Mouse (Mus musculus): ENCODE measurements around the gene Pycard. TPM values are rescaled to one million over a fixed set of nuclear protein-coding genes. Genes with fewer than 3 reads are reported as not detected.
A peak's percentile ranks its signal among the peaks of the same experiment; 100 is the strongest.

Gene Pycard
- polyA plus RNA-seq, 1 experiment from 2014 or later, result 6.7 TPM

DNA sequence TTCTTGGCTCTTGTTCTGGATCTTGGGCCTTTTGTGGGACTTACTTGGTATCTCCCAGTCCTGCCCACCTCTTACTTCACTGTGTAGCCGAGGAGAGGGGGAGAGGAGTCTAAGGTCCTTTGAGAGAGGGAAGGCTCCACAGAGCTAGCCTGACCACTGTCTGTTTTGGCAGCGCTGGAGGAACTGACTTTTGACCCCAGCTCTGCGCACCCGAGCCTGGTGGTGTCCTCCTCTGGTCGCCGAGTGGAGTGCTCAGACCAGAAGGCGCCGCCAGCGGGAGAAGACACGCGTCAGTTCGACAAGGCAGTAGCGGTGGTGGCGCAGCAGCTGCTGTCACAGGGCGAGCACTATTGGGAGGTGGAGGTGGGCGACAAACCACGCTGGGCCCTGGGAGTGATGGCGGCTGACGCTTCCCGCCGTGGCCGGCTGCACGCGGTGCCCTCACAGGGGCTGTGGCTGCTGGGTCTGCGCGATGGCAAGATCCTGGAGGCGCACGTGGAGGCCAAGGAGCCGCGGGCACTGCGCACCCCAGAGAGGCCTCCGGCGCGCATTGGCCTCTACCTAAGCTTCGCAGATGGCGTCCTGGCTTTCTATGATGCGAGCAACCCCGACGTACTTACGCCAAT lies 16.2 kb upstream of the Pycard start:
- Histone ChIP-seq H3K9ac (ENCODE audit: low read length) (no peak overlapping the region), H3K9me3 (ENCODE audit: control insufficient read depth, low read length) (no peaks in the 10 kb centered on the region), H3K4me3 (ENCODE audit: low read depth, low read length) (no peak overlapping the region), H3K4me1 (ENCODE audit: control insufficient read depth, insufficient read depth, low read length) (peaks cover 3% of the 10 kb centered on the region; the same call in 1 of the 2 replicates), H3K27me3 (ENCODE audit: control insufficient read depth, insufficient read depth, low read length) (no peaks in the 10 kb centered on the region), H3K4me2 (ENCODE audit: low read depth, severe bottlenecking) (no peak overlapping the region; the same call in 1 of the 2 replicates), H3K27ac (replicated peaks; ENCODE audit: low read depth, low read length) (no peak overlapping the region), H3K36me3 (ENCODE audit: control insufficient read depth, insufficient read depth, low read length) (no peaks in the 10 kb centered on the region)
- ATAC-seq (ENCODE audit: insufficient number of reproducible peaks, low FRiP score, low TSS enrichment, low read depth) (no peak), DNase-seq (ENCODE audit: low spot score) (no peak)
- WGBS, result 50% methylated on average over 40 of the region's 40 CpGs

GRCm38 (mm10) chr7:128006193-128006592 lies 12.5 kb upstream of the Pycard start:
- Histone ChIP-seq H3K4me2 (ENCODE audit: low read depth, severe bottlenecking) (no peak overlapping the region), H3K27me3 (ENCODE audit: control insufficient read depth, insufficient read depth, low read length) (no peaks in the 10 kb centered on the region), H3K36me3 (ENCODE audit: control insufficient read depth, insufficient read depth, low read length) (no peaks in the 10 kb centered on the region), H3K27ac (replicated peaks; ENCODE audit: low read depth, low read length) (no peak overlapping the region), H3K4me3 (ENCODE audit: low read depth, low read length) (no peak overlapping the region), H3K4me1 (ENCODE audit: control insufficient read depth, insufficient read depth, low read length) (peaks cover 13% of the 10 kb centered on the region; the same call in 1 of the 2 replicates), H3K9ac (ENCODE audit: low read length) (no peak overlapping the region), H3K9me3 (ENCODE audit: control insufficient read depth, low read length) (no peaks in the 10 kb centered on the region)
- ATAC-seq (ENCODE audit: insufficient number of reproducible peaks, low FRiP score, low TSS enrichment, low read depth), result no peak
- WGBS, result 80% methylated on average over 7 of the region's 7 CpGs
- DNase-seq (ENCODE audit: low spot score), result no peak

- no peak overlapping the region for H3K4me3 ChIP-seq (ENCODE audit: low read depth, low read length)
- peak overlapping the region; percentile 47; the same call in 1 of the 2 replicates for H3K9ac ChIP-seq (ENCODE audit: low read length)
- ATAC-seq (ENCODE audit: insufficient number of reproducible peaks, low FRiP score, low TSS enrichment, low read depth) (peak; percentile 59; the same call in 1 of the 2 replicates), DNase-seq (ENCODE audit: low spot score) (peak; percentile 69)
- no peaks in the 10 kb centered on the region for H3K9me3 ChIP-seq (ENCODE audit: control insufficient read depth, low read length)
- WGBS, result 17% methylated on average over 35 of the region's 35 CpGs
- peaks cover 13% of the 10 kb centered on the region; the same call in 1 of the 2 replicates for H3K4me1 ChIP-seq (ENCODE audit: control insufficient read depth, insufficient read depth, low read length)
- no peak overlapping the region for H3K27ac ChIP-seq (replicated peaks; ENCODE audit: low read depth, low read length)
- no peaks in the 10 kb centered on the region for H3K27me3 ChIP-seq (ENCODE audit: control insufficient read depth, insufficient read depth, low read length)
- H3K36me3 ChIP-seq (ENCODE audit: control insufficient read depth, insufficient read depth, low read length), result no peaks in the 10 kb centered on the region
- H3K4me2 ChIP-seq (ENCODE audit: low read depth, severe bottlenecking), result peak overlapping the region; percentile 42
Observed at GRCm38 (mm10) chr7:128004487-128005362, 11.1 kb upstream of the Pycard start.

GRCm38 (mm10) chr7:128004150-128004486 lies 10.5 kb upstream of the Pycard start:
- WGBS, result 65% methylated on average over 5 of the region's 5 CpGs
- peaks cover 13% of the 10 kb centered on the region; the same call in 1 of the 2 replicates for H3K4me1 ChIP-seq (ENCODE audit: control insufficient read depth, insufficient read depth, low read length)
- no peak overlapping the region for H3K9ac ChIP-seq (ENCODE audit: low read length)
- no peaks in the 10 kb centered on the region for H3K27me3 ChIP-seq (ENCODE audit: control insufficient read depth, insufficient read depth, low read length)
- H3K27ac ChIP-seq (replicated peaks; ENCODE audit: low read depth, low read length), result no peak overlapping the region
- no peaks in the 10 kb centered on the region for H3K9me3 ChIP-seq (ENCODE audit: control insufficient read depth, low read length)
- peak overlapping the region; percentile 42; the same call in 1 of the 2 replicates for H3K4me2 ChIP-seq (ENCODE audit: low read depth, severe bottlenecking)
- DNase-seq (ENCODE audit: low spot score), result no peak
- H3K36me3 ChIP-seq (ENCODE audit: control insufficient read depth, insufficient read depth, low read length), result no peaks in the 10 kb centered on the region
- H3K4me3 ChIP-seq (ENCODE audit: low read depth, low read length), result no peak overlapping the region
- ATAC-seq (ENCODE audit: insufficient number of reproducible peaks, low FRiP score, low TSS enrichment, low read depth), result peak; percentile 53; the same call in 1 of the 2 replicates

- Histone ChIP-seq H3K4me3 (ENCODE audit: low read depth, low read length) (no peak within 1 kb of the TSS), H3K27me3 (ENCODE audit: control insufficient read depth, insufficient read depth, low read length) (no peaks in the 10 kb centered on the region), H3K9me3 (ENCODE audit: control insufficient read depth, low read length) (no peaks in the 10 kb centered on the region), H3K9ac (ENCODE audit: low read length) (peak within 1 kb of the TSS; percentile 47; the same call in 1 of the 2 replicates), H3K27ac (replicated peaks; ENCODE audit: low read depth, low read length) (no peak within 1 kb of the TSS), H3K4me1 (ENCODE audit: control insufficient read depth, insufficient read depth, low read length) (peaks cover 13% of the 10 kb centered on the region; the same call in 1 of the 2 replicates), H3K4me2 (ENCODE audit: low read depth, severe bottlenecking) (peak within 1 kb of the TSS; percentile 42), H3K36me3 (ENCODE audit: control insufficient read depth, insufficient read depth, low read length) (no peaks in the 10 kb centered on the region)
- no peak for DNase-seq (ENCODE audit: low spot score)
- 93% methylated on average over 2 of the region's 2 CpGs for WGBS
- ATAC-seq (ENCODE audit: insufficient number of reproducible peaks, low FRiP score, low TSS enrichment, low read depth), result no peak
Observed at GRCm38 (mm10) chr7:128003688-128004087, 10.0 kb upstream of the Pycard start, which contains the start of gene Trim72. Gene Trim72, plus strand, starts transcription at chr7:128003949.

- Histone ChIP-seq H3K36me3 (ENCODE audit: control insufficient read depth, insufficient read depth, low read length) (no peaks in the 10 kb centered on the region), H3K27me3 (ENCODE audit: control insufficient read depth, insufficient read depth, low read length) (no peaks in the 10 kb centered on the region), H3K4me3 (ENCODE audit: low read depth, low read length) (no peak overlapping the region), H3K9ac (ENCODE audit: low read length) (no peak overlapping the region), H3K27ac (replicated peaks; ENCODE audit: low read depth, low read length) (no peak overlapping the region), H3K4me2 (ENCODE audit: low read depth, severe bottlenecking) (no peak overlapping the region), H3K9me3 (ENCODE audit: control insufficient read depth, low read length) (no peaks in the 10 kb centered on the region), H3K4me1 (ENCODE audit: control insufficient read depth, insufficient read depth, low read length) (peaks cover 13% of the 10 kb centered on the region; the same call in 1 of the 2 replicates)
- DNase-seq (ENCODE audit: low spot score) (no peak), ATAC-seq (ENCODE audit: insufficient number of reproducible peaks, low FRiP score, low TSS enrichment, low read depth) (no peak)
- WGBS, result 83% methylated on average over 6 of the region's 6 CpGs
Observed at GRCm38 (mm10) chr7:128003098-128003497, 9.4 kb upstream of the Pycard start.

DNA sequence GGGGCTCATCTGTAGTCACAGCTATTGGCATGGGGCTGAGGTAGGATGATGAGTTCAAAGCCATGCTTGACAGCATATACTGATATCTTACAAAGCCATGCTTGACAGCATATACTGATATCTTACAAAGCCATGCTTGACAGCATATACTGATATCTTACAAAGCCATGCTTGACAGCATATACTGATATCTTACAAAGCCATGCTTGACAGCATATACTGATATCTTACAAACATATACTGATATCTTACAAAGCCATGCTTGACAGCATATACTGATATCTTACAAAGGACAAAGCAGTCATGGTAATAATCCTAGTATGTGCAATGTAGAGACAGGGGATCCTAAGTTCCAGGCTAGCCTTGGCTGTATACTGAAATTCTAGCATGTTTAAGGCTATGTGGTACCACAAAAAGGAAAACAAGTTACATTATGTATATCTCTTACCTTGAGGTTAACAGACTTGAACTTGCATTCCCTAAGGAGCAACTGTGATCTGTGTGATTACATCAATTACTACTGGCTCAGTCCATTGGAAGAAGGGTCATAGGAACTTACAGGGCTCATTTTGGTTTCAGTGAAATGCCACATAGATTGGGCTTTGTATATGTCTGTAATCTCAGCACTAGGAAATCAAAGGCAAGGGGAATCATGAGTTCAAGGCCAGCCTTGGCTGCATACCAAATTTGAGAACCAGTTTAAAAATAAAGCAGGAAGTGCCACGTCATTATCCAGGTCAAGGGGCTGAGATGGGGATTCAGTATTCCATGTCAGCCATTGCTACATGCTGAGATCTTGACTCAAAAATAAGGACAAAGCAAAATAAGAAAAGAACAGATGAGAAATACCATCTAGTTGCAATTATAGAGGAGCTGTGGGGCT lies 6.6 kb upstream of the Pycard start:
- Histone ChIP-seq H3K9me3 (ENCODE audit: control insufficient read depth, low read length) (no peaks in the 10 kb centered on the region), H3K9ac (ENCODE audit: low read length) (no peak overlapping the region), H3K27me3 (ENCODE audit: control insufficient read depth, insufficient read depth, low read length) (no peaks in the 10 kb centered on the region), H3K36me3 (ENCODE audit: control insufficient read depth, insufficient read depth, low read length) (no peaks in the 10 kb centered on the region), H3K4me2 (ENCODE audit: low read depth, severe bottlenecking) (no peak overlapping the region), H3K4me1 (ENCODE audit: control insufficient read depth, insufficient read depth, low read length) (peaks cover 13% of the 10 kb centered on the region; the same call in 1 of the 2 replicates), H3K27ac (replicated peaks; ENCODE audit: low read depth, low read length) (no peak overlapping the region), H3K4me3 (ENCODE audit: low read depth, low read length) (no peak overlapping the region)
- DNase-seq (ENCODE audit: low spot score) (no peak), ATAC-seq (ENCODE audit: insufficient number of reproducible peaks, low FRiP score, low TSS enrichment, low read depth) (no peak)
- WGBS, result 64% methylated on average over 1 of the region's 1 CpGs

- H3K4me3 ChIP-seq (ENCODE audit: low read depth, low read length), result no peak overlapping the region
- DNase-seq (ENCODE audit: low spot score) (no peak), ATAC-seq (ENCODE audit: insufficient number of reproducible peaks, low FRiP score, low TSS enrichment, low read depth) (no peak)
- H3K27me3 ChIP-seq (ENCODE audit: control insufficient read depth, insufficient read depth, low read length), result no peaks in the 10 kb centered on the region
- peaks cover 6% of the 10 kb centered on the region; the same call in 1 of the 2 replicates for H3K4me1 ChIP-seq (ENCODE audit: control insufficient read depth, insufficient read depth, low read length)
- H3K4me2 ChIP-seq (ENCODE audit: low read depth, severe bottlenecking), result no peak overlapping the region
- no peak overlapping the region for H3K9ac ChIP-seq (ENCODE audit: low read length)
- no peaks in the 10 kb centered on the region for H3K9me3 ChIP-seq (ENCODE audit: control insufficient read depth, low read length)
- no peak overlapping the region for H3K27ac ChIP-seq (replicated peaks; ENCODE audit: low read depth, low read length)
- H3K36me3 ChIP-seq (ENCODE audit: control insufficient read depth, insufficient read depth, low read length), result no peaks in the 10 kb centered on the region
- WGBS, result 89% methylated on average over 1 of the region's 1 CpGs
Observed at GRCm38 (mm10) chr7:127999436-127999835, 5.8 kb upstream of the Pycard start.
